Mouse (Mus musculus) forebrain, embryonic 12.5 days (tissue): ENCODE data around the gene Dennd1a. TPM values are rescaled to one million over a fixed set of nuclear protein-coding genes. Genes with fewer than 3 reads are reported as not detected.

Experiments used
- ATAC-seq: fragments of 200-750 bp; cut with Nextera tagmentation; 2 replicates; pipeline ENCODE4 v1.8.0; 2017; ENCODE audit warnings: moderate TSS enrichment; ENCODE audit not compliant: low FRiP score
- H3K27ac ChIP-seq: fragments of 300-500 bp; sonication (generic); 2 replicates; pipeline ENCODE4 v1.5.1; 2016; ENCODE audit warnings: mild to moderate bottlenecking
- H3K27me3 ChIP-seq: fragments of 300-500 bp; sonication (generic); 2 replicates; pipeline ENCODE4 v1.6.1; 2016; ENCODE audit warnings: mild to moderate bottlenecking
- H3K36me3 ChIP-seq: fragments of 300-500 bp; sonication (generic); replicated peaks from 2 replicates; pipeline ENCODE4 v1.6.1; 2016; ENCODE audit warnings: mild to moderate bottlenecking
- H3K4me1 ChIP-seq: fragments of 300-500 bp; sonication (generic); 2 replicates; pipeline ENCODE4 v1.6.1; 2016
- H3K4me2 ChIP-seq: fragments of 300-500 bp; sonication (generic); 2 replicates; pipeline ENCODE4 v1.6.1; 2016; ENCODE audit warnings: mild to moderate bottlenecking, moderate library complexity
- H3K4me3 ChIP-seq: fragments of 300-500 bp; sonication (generic); replicated peaks from 2 replicates; pipeline ENCODE4 v1.5.1; 2016; ENCODE audit warnings: mild to moderate bottlenecking
- H3K9ac ChIP-seq: fragments of 300-500 bp; sonication (generic); 2 replicates; pipeline ENCODE4 v1.6.1; 2016; ENCODE audit warnings: mild to moderate bottlenecking
- H3K9me3 ChIP-seq: fragments of 300-500 bp; sonication (generic); 2 replicates; pipeline ENCODE4 v1.6.1; 2016
- WGBS: fragments of 180-500 bp; shearing (Covaris S2); methylation state at CpG from one replicate; pipeline ENCODE4 v1.1.7; 2016; 5-methylcytosine and 5-hydroxymethylcytosine counted together
- polyA plus RNA-seq: library from polyadenylated mRNA; unstranded; fragments of >200 nt; fragmentation: Nextera tagmentation; extraction: Ambion mirVana; gene quantifications from 2 replicates; pipeline ENCODE4 v1.2.1, GENCODE M21; 2016

Dennd1a gene
- polyA plus RNA-seq, 1 experiment from 2014 or later: 30.3 TPM

DNA sequence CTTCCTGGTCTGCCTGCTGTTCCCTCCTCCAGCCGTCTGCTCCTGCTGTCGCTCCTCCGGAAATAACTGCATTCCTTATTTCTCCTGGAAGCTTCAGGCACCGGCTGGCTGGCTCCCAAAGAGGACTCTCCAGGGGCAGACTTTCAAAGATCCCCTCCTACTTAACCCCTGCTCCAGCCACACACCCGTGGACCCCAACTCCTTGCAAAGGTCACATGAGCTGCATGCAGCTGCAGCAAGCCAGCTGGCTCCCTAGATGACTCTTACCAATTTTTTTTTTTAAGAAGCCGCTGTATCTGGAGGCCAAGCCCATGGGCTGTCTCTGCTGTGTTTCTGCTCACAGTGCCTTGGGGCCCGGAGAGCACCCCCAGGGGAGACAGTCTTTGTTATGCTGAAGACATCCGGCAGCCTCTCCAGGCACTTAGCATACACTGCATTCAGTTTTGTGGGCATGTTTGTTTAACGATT lies 520.1 kb downstream of the Dennd1a start:
- H3K4me3 ChIP-seq: no peak overlapping the region
- WGBS: 4% methylated on average over 9 of the region's 9 CpGs
- ATAC-seq: no peak
- no peak overlapping the region for H3K4me2 ChIP-seq
- no peaks in the 10 kb centered on the region for H3K36me3 ChIP-seq
- no peak overlapping the region; the same call in 1 of the 2 replicates for H3K9ac ChIP-seq
- H3K27ac ChIP-seq: no peak overlapping the region
- H3K27me3 ChIP-seq: peaks cover 54% of the 10 kb centered on the region
- peaks cover 57% of the 10 kb centered on the region for H3K4me1 ChIP-seq
- no peaks in the 10 kb centered on the region for H3K9me3 ChIP-seq

DNA sequence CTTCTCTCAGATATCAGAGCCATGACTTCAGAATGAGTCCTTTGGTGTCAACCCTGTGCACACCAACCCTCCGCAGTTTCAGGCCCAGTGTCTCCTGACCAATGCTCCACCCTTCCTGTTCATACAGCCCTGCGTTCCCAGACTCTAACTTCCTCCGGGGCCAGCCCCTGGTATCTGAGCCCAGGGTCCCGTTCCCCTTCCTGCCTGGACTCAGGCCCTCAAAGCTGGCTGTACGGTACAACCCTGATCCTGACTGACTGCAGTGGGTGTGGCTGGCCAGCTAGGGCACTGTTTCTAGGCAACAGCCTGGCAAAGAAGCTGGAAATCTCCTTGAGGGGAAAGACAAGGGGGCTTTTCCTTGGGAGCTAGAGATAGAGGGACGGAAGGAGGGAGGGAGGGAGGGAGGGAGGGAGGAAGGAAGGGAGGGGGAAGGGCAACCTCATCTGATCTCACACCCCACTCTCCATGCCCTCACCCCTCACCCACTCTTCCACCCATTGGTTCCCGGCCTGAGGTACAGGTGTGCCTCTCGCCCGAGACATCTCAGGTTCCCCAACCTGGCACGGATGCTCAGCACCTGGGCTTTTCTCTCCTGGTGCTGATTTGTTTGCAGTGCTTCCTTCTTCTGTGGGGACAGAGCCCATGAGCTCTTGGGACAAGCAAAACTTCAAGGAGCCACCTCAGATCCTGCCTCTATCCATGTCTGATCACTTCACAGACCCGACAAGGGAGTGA lies 521.0 kb downstream of the Dennd1a start:
- H3K9ac ChIP-seq: 0 out of 2 replicates have a peak overlapping the region, but pooled peaks have one; percentile 36
- 46% methylated on average over 10 of the region's 11 CpGs for WGBS
- ATAC-seq: peak; percentile 45; the same call in 1 of the 2 replicates

DNA sequence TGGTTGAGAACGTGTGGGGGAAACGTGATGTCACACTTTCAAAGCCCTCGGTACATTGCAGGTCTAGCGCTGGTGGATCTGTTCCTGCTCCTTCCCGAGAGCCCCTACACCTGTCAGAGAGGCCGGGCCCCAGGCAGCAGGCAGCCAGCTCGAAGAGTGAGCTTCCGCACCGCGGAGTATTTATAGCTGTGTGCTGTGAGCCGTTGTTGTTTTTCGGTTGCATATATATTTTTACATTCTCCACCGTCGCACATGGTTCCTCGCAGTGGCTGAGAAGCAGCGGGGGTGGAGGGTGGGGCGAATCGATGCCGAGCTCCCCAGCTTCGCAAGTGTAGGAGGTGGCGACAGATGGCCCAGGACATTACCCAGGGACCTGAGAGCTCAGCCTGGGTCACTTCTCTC lies 522.1 kb downstream of the Dennd1a start:
- Histone ChIP-seq H3K4me1 (peaks cover 49% of the 10 kb centered on the region), H3K9me3 (no peaks in the 10 kb centered on the region), H3K27ac (no peak overlapping the region), H3K9ac (no peak overlapping the region), H3K4me2 (peak overlapping the region; percentile 9; the same call in 1 of the 2 replicates), H3K4me3 (no peak overlapping the region), H3K27me3 (peaks cover 68% of the 10 kb centered on the region), H3K36me3 (no peaks in the 10 kb centered on the region)
- no peak for ATAC-seq
- WGBS: 25% methylated on average over 21 of the region's 21 CpGs

More for the DNA sequence above, 521.0 kb downstream of the Dennd1a start:
- no peaks in the 10 kb centered on the region for H3K9me3 ChIP-seq
- H3K27me3 ChIP-seq: peaks cover 62% of the 10 kb centered on the region
- no peak overlapping the region for H3K27ac ChIP-seq
- H3K4me3 ChIP-seq: no peak overlapping the region
- H3K36me3 ChIP-seq: no peaks in the 10 kb centered on the region
- H3K4me1 ChIP-seq: peaks cover 52% of the 10 kb centered on the region
- H3K4me2 ChIP-seq: no peak overlapping the region

DNA sequence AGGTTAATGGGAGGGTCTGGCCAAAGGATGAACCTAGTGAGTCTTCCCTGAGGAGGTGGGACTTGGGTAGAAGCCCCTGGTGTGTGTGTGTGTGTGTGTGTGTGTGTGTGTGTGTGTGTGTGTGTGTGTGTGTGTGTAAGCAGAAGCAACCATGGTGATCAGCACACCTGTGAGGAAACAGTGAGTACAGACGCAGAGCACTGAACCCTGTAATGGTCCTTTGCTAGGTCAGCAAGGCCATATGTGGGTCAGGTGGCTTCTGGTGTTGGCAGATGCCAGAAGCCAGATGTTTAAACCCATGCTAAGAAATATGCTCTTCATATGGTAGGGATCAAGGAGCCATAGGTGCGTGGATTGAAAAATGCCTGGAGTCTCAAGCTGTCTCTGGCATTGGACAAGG lies 522.7 kb downstream of the Dennd1a start:
- H3K4me3 ChIP-seq: no peak overlapping the region
- H3K9me3 ChIP-seq: no peaks in the 10 kb centered on the region
- no peaks in the 10 kb centered on the region for H3K36me3 ChIP-seq
- no peak for ATAC-seq
- H3K4me2 ChIP-seq: no peak overlapping the region
- no peak overlapping the region for H3K27ac ChIP-seq
- peaks cover 49% of the 10 kb centered on the region for H3K4me1 ChIP-seq
- H3K9ac ChIP-seq: no peak overlapping the region
- WGBS: 93% methylated on average over 2 of the region's 2 CpGs
- peaks cover 74% of the 10 kb centered on the region for H3K27me3 ChIP-seq

DNA sequence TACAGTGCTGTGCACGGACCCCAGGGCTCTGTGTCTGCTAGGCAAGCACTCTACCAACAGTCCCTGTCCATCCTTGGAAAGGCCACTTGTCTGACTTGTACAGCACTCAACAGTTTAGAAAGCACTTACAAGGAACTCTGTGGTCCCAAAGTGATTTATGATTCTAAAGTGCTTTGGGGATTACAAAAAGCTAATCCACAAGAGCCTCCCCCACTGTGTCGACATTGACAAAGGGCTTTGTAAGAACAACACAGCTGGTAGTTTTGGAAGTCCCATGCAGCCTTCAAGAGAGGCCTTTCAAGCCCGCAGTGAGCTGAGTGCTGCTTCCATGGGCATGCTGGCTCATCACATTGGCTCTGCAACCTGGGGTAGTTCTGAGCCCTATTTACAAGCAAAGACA lies 523.6 kb downstream of the Dennd1a start:
- H3K9ac ChIP-seq: no peak overlapping the region
- H3K9me3 ChIP-seq: no peaks in the 10 kb centered on the region
- no peak for ATAC-seq
- no peak overlapping the region for H3K4me2 ChIP-seq
- H3K36me3 ChIP-seq: no peaks in the 10 kb centered on the region
- H3K27ac ChIP-seq: no peak overlapping the region
- H3K27me3 ChIP-seq: peaks cover 74% of the 10 kb centered on the region
- 19% methylated on average over 3 of the region's 3 CpGs for WGBS
- peaks cover 47% of the 10 kb centered on the region for H3K4me1 ChIP-seq
- H3K4me3 ChIP-seq: no peak overlapping the region

DNA sequence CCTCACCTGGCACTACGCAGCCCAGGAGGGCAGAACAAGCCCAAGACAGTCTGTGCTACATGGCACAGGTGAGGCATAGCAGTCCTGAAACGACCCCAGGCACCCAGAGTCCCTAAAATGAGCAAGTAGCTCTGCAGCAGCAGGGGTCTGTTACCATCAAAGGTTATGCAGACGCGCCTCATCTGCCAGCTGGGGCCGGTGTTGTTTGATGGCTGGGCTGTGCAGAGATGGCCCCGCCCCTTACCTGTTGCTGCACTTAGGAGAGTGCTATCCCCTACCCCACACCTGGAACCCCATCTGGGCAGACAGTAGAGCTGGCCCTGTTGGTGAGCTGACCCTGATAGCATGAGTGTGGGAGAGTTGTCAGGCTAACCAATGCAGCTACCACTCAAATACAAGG lies 526.6 kb downstream of the Dennd1a start:
- no peak overlapping the region for H3K27ac ChIP-seq
- no peak for ATAC-seq

DNA sequence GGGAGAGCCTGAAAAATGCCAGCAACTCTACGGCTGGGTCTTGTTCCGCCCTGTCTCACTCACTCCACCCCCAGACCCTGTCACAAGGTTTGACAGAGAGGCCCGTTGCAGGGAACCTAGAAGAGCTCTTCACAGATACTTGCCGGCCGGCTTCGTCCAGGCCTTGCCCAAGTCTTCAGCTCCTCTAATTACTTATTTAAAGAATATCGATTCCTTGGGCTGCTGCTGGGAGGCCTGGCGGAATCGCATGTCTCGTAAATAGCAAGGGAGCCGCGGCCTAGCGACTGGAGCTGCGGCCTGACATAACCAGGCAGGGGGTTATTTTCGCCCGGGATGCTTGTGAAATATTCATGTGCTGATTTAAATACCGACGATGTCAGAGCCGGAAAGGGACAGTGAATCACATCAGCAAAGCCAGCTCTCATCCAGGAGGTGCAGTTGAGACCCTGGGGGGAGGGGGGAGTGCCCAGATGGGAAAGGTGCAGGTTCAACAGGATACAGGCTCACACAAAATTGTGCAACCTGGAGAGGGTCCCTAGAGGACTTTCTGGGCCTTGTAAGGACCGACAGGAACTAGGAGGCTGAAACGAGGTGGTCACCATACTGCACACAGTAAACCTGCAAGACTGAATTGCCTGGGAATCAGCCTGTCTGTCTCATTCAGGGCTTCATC lies 528.7 kb downstream of the Dennd1a start:
- peaks cover 54% of the 10 kb centered on the region for H3K27me3 ChIP-seq
- H3K27ac ChIP-seq: peak overlapping the region; percentile 51; the same call in 1 of the 2 replicates
- 0 out of 2 replicates have a peak overlapping the region, but pooled peaks have one; percentile 18 for H3K9ac ChIP-seq
- no peaks in the 10 kb centered on the region for H3K9me3 ChIP-seq
- H3K4me2 ChIP-seq: peak overlapping the region; percentile 27
- peaks cover 15% of the 10 kb centered on the region for H3K4me1 ChIP-seq
- no peaks in the 10 kb centered on the region for H3K36me3 ChIP-seq
- WGBS: 12% methylated on average over 21 of the region's 21 CpGs
- 0 out of 2 replicates have a peak overlapping the region, but pooled peaks have one; percentile 13 for H3K4me3 ChIP-seq
- ATAC-seq: peak; percentile 52; the same call in 1 of the 2 replicates

More for the DNA sequence above, 526.6 kb downstream of the Dennd1a start:
- Histone ChIP-seq H3K4me2 (no peak overlapping the region), H3K4me1 (peaks cover 34% of the 10 kb centered on the region), H3K27me3 (peaks cover 68% of the 10 kb centered on the region), H3K9ac (no peak overlapping the region), H3K9me3 (no peaks in the 10 kb centered on the region), H3K36me3 (no peaks in the 10 kb centered on the region), H3K4me3 (no peak overlapping the region)
- WGBS: 31% methylated on average over 6 of the region's 6 CpGs

DNA sequence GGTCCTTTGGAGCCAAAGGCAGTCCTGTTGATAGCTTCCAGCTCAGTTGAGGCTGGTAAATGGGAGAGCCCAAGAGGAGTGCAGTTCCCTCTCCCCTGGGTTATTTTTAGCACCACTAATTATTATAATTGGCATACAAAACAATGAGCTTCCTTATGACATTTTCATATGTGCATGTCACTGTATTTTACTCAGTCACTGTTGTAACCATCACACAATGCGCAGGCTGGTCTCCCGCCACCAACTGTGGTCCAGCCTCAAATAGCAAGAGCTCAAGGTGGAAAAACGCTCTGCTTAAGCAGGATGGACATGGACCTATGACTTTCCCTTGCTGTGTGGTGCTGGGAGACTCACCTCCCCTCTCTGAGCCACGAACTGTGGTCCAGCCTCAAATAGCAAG lies 529.4 kb downstream of the Dennd1a start:
- Histone ChIP-seq H3K27me3 (peaks cover 48% of the 10 kb centered on the region), H3K36me3 (no peaks in the 10 kb centered on the region), H3K4me2 (0 out of 2 replicates have a peak overlapping the region, but pooled peaks have one; percentile 27), H3K4me1 (peaks cover 15% of the 10 kb centered on the region), H3K9me3 (no peaks in the 10 kb centered on the region), H3K9ac (no peak overlapping the region), H3K27ac (peak overlapping the region; percentile 51; the same call in 1 of the 2 replicates), H3K4me3 (no peak overlapping the region)
- 81% methylated on average over 4 of the region's 4 CpGs for WGBS
- ATAC-seq: 0 out of 2 replicates have a peak, but pooled peaks have one; percentile 6

DNA sequence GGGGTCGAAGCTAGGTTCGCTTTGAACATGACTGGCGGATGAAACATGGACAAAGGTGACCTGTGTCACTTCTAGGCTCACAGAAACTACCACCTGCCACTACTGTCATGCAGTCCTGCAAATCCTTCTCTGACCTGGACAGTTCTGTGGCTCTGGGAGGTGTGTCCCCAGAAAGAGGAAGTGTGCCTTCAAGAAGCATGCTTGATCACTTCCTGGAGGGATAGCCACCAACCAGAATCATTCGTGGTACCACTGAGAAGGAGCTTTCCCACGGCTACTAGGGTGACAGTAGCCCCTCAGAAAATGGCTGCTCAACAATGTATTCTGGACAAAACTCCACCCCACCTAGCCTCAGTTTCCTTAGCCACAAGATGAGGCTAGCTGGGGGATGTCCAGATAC lies 530.2 kb downstream of the Dennd1a start:
- H3K36me3 ChIP-seq: no peaks in the 10 kb centered on the region
- H3K9me3 ChIP-seq: no peaks in the 10 kb centered on the region
- peaks cover 15% of the 10 kb centered on the region for H3K4me1 ChIP-seq
- no peak for ATAC-seq
- no peak overlapping the region for H3K9ac ChIP-seq
- peaks cover 41% of the 10 kb centered on the region for H3K27me3 ChIP-seq
- 90% methylated on average over 5 of the region's 5 CpGs for WGBS
- no peak overlapping the region for H3K4me2 ChIP-seq
- no peak overlapping the region for H3K27ac ChIP-seq
- H3K4me3 ChIP-seq: no peak overlapping the region

DNA sequence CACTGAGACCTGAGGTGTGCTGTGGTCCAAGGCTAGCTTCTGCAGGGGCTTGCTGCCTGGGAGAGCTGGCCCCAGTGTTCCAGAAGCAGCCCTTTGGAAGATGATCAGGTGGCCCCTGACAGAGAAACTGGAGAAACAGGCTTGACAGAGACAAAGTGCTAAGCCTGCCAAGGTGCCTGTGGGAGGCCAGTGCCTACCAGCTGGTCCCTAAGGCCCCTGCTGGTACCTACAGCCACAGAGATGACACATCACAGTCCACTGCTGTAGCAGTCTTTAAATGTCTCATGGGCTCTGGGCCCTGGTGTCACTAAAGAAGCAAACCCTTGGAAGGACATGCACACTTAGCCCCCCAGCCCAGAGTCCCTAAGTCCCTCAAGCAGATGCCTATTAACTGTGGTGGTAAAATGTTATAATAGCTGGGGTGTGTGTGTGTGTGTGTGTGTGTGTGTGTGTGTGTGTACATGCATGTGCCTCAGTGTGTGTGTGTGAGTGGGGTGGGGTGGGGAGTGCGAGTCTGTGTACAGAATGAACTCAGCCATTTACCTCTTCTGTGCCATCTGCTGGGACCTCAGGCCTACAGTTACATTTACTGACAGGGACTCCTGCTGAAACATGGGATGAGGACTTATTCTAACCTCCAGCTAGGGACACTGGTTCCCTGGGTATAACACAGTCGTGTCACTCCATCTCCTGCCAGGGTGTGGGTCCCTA lies 530.8 kb downstream of the Dennd1a start:
- no peak for ATAC-seq
- 91% methylated on average over 2 of the region's 2 CpGs for WGBS
- Histone ChIP-seq H3K27ac (no peak overlapping the region), H3K4me3 (no peak overlapping the region), H3K27me3 (peaks cover 34% of the 10 kb centered on the region), H3K36me3 (no peaks in the 10 kb centered on the region), H3K4me1 (peaks cover 15% of the 10 kb centered on the region), H3K9ac (no peak overlapping the region), H3K9me3 (no peaks in the 10 kb centered on the region), H3K4me2 (no peak overlapping the region)

DNA sequence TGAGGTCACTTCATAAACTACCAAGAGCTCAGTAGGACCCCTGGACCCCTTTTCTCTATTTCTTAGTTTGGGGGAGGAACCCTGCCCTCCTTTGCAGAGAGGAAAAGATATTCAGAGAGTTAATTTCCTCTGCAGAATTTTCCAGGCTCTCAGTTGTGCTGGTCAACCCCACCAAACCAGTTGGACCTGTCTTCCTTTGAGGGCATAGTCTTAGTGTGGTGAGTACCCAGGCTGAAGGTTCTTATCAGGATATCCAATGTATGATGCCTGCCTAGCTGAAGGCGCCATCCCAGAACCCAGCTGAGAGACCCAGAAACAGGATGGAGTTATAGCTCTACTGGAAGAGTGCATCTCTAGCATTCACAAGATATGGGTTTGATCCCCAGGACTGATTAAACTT lies 536.1 kb downstream of the Dennd1a start:
- Histone ChIP-seq H3K9me3 (no peaks in the 10 kb centered on the region), H3K4me1 (peaks cover 5% of the 10 kb centered on the region; the same call in 1 of the 2 replicates), H3K4me3 (no peak overlapping the region), H3K9ac (no peak overlapping the region), H3K27ac (no peak overlapping the region), H3K27me3 (peaks cover 7% of the 10 kb centered on the region), H3K36me3 (no peaks in the 10 kb centered on the region), H3K4me2 (no peak overlapping the region)
- 94% methylated on average over 1 of the region's 1 CpGs for WGBS
- ATAC-seq: no peak

DNA sequence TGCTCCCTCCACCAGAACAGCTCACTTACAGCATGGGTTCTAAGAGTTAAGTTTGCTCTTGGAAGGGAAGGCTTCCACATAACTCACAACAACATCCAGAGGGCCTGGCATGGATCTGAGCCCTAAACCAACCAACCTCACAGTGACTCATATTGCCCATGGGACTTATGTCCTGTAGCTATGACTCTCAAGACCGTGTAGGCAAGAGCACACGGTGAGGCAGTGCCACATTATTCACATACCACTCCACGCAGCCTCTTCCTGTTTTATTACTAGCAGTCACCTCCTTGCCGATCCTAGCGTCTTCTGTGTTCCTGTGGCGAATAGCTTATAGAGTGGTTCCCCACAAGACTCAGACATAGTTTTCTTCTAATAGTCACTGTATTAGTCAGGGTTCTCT lies 537.9 kb downstream of the Dennd1a start:
- H3K36me3 ChIP-seq: no peaks in the 10 kb centered on the region
- no peak overlapping the region for H3K27ac ChIP-seq
- 93% methylated on average over 6 of the region's 6 CpGs for WGBS
- no peak overlapping the region for H3K4me3 ChIP-seq
- no peak overlapping the region for H3K9ac ChIP-seq
- H3K27me3 ChIP-seq: 0 out of 2 replicates have a peak, but pooled peaks cover 4% of the 10 kb centered on the region
- no peaks in the 10 kb centered on the region for H3K9me3 ChIP-seq
- ATAC-seq: no peak
- H3K4me2 ChIP-seq: no peak overlapping the region
- peaks cover 5% of the 10 kb centered on the region; the same call in 1 of the 2 replicates for H3K4me1 ChIP-seq
